Mouse (Mus musculus): ENCODE data around the gene Sergef. TPM values are rescaled to one million over a fixed set of nuclear protein-coding genes. Genes with fewer than 3 reads are reported as not detected.

Sergef gene
- polyA plus RNA-seq, 2 experiments: 3.3 to 5.5 TPM

GRCm38 (mm10) chr7:46559643-46560042, 80.0 kb downstream of the Sergef start:
- no peak for DNase-seq (ENCODE audit: low read depth in 3 of 3, low spot score in 3 of 3)

GRCm38 (mm10) chr7:46559006-46559405, 80.6 kb downstream of the Sergef start:
- no peak overlapping the region for H3K4me3 ChIP-seq (ENCODE audit: insufficient read depth in 1 of 2, low read depth in 2 of 2, low read length in 2 of 2)
- no peak for DNase-seq (ENCODE audit: low read depth in 3 of 3, low spot score in 3 of 3)
- no peak overlapping the region for H3K27ac ChIP-seq
- no peaks in the 10 kb centered on the region for H3K36me3 ChIP-seq (replicated peaks; ENCODE audit: control insufficient read depth, insufficient read depth, low read depth)
- no peak overlapping the region for H3K9ac ChIP-seq (replicated peaks)
- TF ChIP-seq CTCF (IDR thresholded peaks at IDR 0.05; ENCODE audit: low read depth) (no peak), EP300 (IDR thresholded peaks at IDR 0.05; ENCODE audit: low read depth) (no peak)
- peaks cover 0 to 7% of the 10 kb centered on the region in 2 experiments; a peak in 2 of 4 replicates for H3K4me1 ChIP-seq (replicated peaks; ENCODE audit: control insufficient read depth in 2 of 2, insufficient read depth in 2 of 2, low read length in 1 of 2)
- no peak overlapping the region for H3K4me2 ChIP-seq (ENCODE audit: low read depth)
- no peaks in the 10 kb centered on the region for H3K9me3 ChIP-seq (ENCODE audit: control insufficient read depth, low read length)
- H3K27me3 ChIP-seq (ENCODE audit: control insufficient read depth, insufficient read depth, low read length): no peaks in the 10 kb centered on the region
- ATAC-seq (ENCODE audit: insufficient read depth): no peak
- WGBS (ENCODE audit: insufficient replicate concordance): 66% methylated on average over 5 of the region's 5 CpGs

More at GRCm38 (mm10) chr7:46559643-46560042, 80.0 kb downstream of the Sergef start:
- Histone ChIP-seq H3K4me1 (replicated peaks; ENCODE audit: control insufficient read depth in 2 of 2, insufficient read depth in 2 of 2, low read length in 1 of 2) (peaks cover 0 to 7% of the 10 kb centered on the region in 2 experiments; a peak in 2 of 4 replicates), H3K27ac (no peak overlapping the region), H3K9ac (replicated peaks) (no peak overlapping the region), H3K27me3 (ENCODE audit: control insufficient read depth, insufficient read depth, low read length) (no peaks in the 10 kb centered on the region), H3K4me2 (ENCODE audit: low read depth) (no peak overlapping the region), H3K9me3 (ENCODE audit: control insufficient read depth, low read length) (no peaks in the 10 kb centered on the region), H3K36me3 (replicated peaks; ENCODE audit: control insufficient read depth, insufficient read depth, low read depth) (no peaks in the 10 kb centered on the region), H3K4me3 (ENCODE audit: insufficient read depth in 1 of 2, low read depth in 2 of 2, low read length in 2 of 2) (no peak overlapping the region)
- no peak for ATAC-seq (ENCODE audit: insufficient read depth)
- no peak for TF ChIP-seq CTCF (IDR thresholded peaks at IDR 0.05; ENCODE audit: low read depth)
- no peak for TF ChIP-seq EP300 (IDR thresholded peaks at IDR 0.05; ENCODE audit: low read depth)
- 68% methylated on average over 6 of the region's 6 CpGs for WGBS (ENCODE audit: insufficient replicate concordance)

GRCm38 (mm10) chr7:46557996-46558395, 81.6 kb downstream of the Sergef start:
- ATAC-seq (ENCODE audit: insufficient read depth) (no peak), DNase-seq (ENCODE audit: low read depth in 3 of 3, low spot score in 3 of 3) (no peak)

GRCm38 (mm10) chr7:46557387-46557786, 82.2 kb downstream of the Sergef start:
- DNase-seq (ENCODE audit: low read depth in 3 of 3, low spot score in 3 of 3) (no peak), ATAC-seq (ENCODE audit: insufficient read depth) (no peak)
- Histone ChIP-seq H3K9me3 (ENCODE audit: control insufficient read depth, low read length) (no peaks in the 10 kb centered on the region), H3K9ac (replicated peaks) (no peak overlapping the region), H3K4me2 (ENCODE audit: low read depth) (no peak overlapping the region), H3K4me3 (ENCODE audit: insufficient read depth in 1 of 2, low read depth in 2 of 2, low read length in 2 of 2) (no peak overlapping the region), H3K27me3 (ENCODE audit: control insufficient read depth, insufficient read depth, low read length) (no peaks in the 10 kb centered on the region), H3K27ac (no peak overlapping the region), H3K4me1 (replicated peaks; ENCODE audit: control insufficient read depth in 2 of 2, insufficient read depth in 2 of 2, low read length in 1 of 2) (peaks cover 0 to 7% of the 10 kb centered on the region in 2 experiments; a peak in 2 of 4 replicates), H3K36me3 (replicated peaks; ENCODE audit: control insufficient read depth, insufficient read depth, low read depth) (no peaks in the 10 kb centered on the region)
- WGBS (ENCODE audit: insufficient replicate concordance): 68% methylated on average over 11 of the region's 11 CpGs
- TF ChIP-seq EP300 (IDR thresholded peaks at IDR 0.05; ENCODE audit: low read depth): no peak
- no peak for TF ChIP-seq CTCF (IDR thresholded peaks at IDR 0.05; ENCODE audit: low read depth)

More at GRCm38 (mm10) chr7:46557996-46558395, 81.6 kb downstream of the Sergef start:
- H3K9me3 ChIP-seq (ENCODE audit: control insufficient read depth, low read length): no peaks in the 10 kb centered on the region
- peaks cover 0 to 7% of the 10 kb centered on the region in 2 experiments; a peak in 2 of 4 replicates for H3K4me1 ChIP-seq (replicated peaks; ENCODE audit: control insufficient read depth in 2 of 2, insufficient read depth in 2 of 2, low read length in 1 of 2)
- no peaks in the 10 kb centered on the region for H3K27me3 ChIP-seq (ENCODE audit: control insufficient read depth, insufficient read depth, low read length)
- H3K27ac ChIP-seq: no peak overlapping the region
- 32% methylated on average over 4 of the region's 4 CpGs for WGBS (ENCODE audit: insufficient replicate concordance)
- no peak overlapping the region for H3K9ac ChIP-seq (replicated peaks)
- no peak overlapping the region for H3K4me3 ChIP-seq (ENCODE audit: insufficient read depth in 1 of 2, low read depth in 2 of 2, low read length in 2 of 2)
- no peaks in the 10 kb centered on the region for H3K36me3 ChIP-seq (replicated peaks; ENCODE audit: control insufficient read depth, insufficient read depth, low read depth)
- H3K4me2 ChIP-seq (ENCODE audit: low read depth): no peak overlapping the region
- TF ChIP-seq CTCF (IDR thresholded peaks at IDR 0.05; ENCODE audit: low read depth) (no peak), EP300 (IDR thresholded peaks at IDR 0.05; ENCODE audit: low read depth) (no peak)

- DNase-seq (ENCODE audit: low read depth in 3 of 3, low spot score in 3 of 3): no peak
- Histone ChIP-seq H3K4me1 (replicated peaks; ENCODE audit: control insufficient read depth in 2 of 2, insufficient read depth in 2 of 2, low read length in 1 of 2) (peaks cover 0 to 7% of the 10 kb centered on the region in 2 experiments; a peak in 2 of 4 replicates), H3K4me2 (ENCODE audit: low read depth) (no peak overlapping the region), H3K27me3 (ENCODE audit: control insufficient read depth, insufficient read depth, low read length) (no peaks in the 10 kb centered on the region), H3K4me3 (ENCODE audit: insufficient read depth in 1 of 2, low read depth in 2 of 2, low read length in 2 of 2) (no peak overlapping the region), H3K9ac (replicated peaks) (no peak overlapping the region), H3K36me3 (replicated peaks; ENCODE audit: control insufficient read depth, insufficient read depth, low read depth) (no peaks in the 10 kb centered on the region), H3K9me3 (ENCODE audit: control insufficient read depth, low read length) (no peaks in the 10 kb centered on the region), H3K27ac (no peak overlapping the region)
- TF ChIP-seq EP300 (IDR thresholded peaks at IDR 0.05; ENCODE audit: low read depth): no peak
- TF ChIP-seq CTCF (IDR thresholded peaks at IDR 0.05; ENCODE audit: low read depth): no peak
- 77% methylated on average over 13 of the region's 13 CpGs for WGBS (ENCODE audit: insufficient replicate concordance)
- no peak for ATAC-seq (ENCODE audit: insufficient read depth)
Observed at GRCm38 (mm10) chr7:46556358-46557118, 83.1 kb downstream of the Sergef start.

Measured in liver, embryonic 14.5 days (tissue).